Mouse (Mus musculus) cerebellum, adult 11-12 months (tissue): Measurements from ENCODE around the gene Pawr.

Source experiments
- DNase-seq: peaks from one replicate; pipeline ENCODE4 v3.0.0; 2022

The Pawr gene

DNA sequence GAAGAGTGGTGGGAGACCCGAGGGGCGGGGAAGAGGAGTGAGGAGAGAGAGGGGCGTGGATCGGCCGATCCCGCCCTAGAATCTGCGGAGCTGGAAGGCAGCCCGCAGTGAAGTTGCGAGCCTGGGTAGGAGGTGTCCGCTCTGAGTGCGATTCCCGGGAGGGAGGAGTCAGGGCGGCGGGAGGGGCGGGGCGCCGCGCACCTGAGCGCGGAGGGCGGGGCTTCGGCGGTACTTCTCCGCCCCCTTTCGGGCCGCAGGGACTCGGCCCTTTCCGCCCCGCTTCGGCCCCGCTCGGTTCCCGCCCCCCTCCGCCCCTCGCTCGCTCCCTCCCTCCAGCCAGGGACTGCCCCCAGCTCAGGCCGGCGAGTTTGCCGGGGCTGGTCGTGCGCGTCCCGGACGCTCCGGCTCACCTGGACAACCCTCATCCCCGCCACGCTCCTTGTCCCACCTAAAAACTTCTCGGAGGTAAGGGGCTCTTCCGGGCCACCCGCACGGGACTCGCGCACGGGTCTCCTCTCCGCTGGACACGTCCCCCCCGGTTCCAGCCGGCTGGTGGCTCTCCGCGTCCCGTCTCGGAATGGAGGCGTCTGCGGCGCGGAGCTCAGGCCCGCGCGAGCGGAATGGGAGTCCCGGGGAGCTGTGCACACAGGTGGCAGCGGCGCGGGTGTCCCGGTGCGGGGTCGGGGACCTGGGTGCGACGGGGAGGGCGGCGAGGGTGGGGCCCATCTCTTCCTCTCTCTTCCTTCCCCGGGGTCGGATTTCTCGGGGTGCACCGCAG is at the start of gene Pawr:
Pawr (plus strand) TSS at position 338 of the 778 bp plus-strand sequence.
- peak; percentile 41 for DNase-seq

DNA sequence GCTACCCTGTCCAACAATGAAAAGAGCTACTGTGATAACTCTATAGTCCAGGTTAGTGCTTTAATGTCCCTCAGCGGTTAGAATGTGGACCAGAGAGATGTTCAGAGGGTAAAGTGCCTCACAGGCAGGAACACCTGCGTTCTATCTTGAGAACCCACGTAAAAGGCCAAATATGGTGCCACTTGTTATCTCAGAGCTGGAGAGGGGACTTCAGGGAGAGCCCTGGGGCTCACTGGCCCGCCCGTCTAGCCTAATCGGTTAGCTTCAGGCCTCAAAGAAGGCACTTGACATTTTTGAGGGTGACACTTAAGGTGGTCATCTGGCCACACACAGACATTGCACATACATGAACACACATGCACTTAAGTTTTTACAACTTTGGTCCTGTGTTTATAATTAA is 49.6 kb upstream of the Pawr start:
- no peak for DNase-seq

DNA sequence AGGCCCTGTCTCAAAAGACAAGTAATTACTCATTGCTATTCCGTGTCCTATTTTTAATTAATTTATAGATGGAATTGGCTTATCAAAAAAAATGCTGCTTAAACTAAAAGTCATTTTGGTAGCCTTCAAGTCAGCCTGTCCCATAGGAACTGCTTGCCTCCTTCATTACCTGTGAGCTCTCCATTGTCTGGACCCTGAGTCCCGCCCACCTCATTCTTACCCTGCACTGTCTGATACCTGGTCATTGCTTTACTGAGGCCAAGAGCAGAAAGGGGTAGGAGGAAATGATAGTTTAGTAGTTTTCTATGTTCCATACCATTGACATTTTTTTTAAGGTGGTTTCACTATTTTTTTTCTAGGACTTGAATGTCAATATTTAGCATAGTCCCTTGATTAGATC is 48.5 kb upstream of the Pawr start:
- no peak for DNase-seq

DNA sequence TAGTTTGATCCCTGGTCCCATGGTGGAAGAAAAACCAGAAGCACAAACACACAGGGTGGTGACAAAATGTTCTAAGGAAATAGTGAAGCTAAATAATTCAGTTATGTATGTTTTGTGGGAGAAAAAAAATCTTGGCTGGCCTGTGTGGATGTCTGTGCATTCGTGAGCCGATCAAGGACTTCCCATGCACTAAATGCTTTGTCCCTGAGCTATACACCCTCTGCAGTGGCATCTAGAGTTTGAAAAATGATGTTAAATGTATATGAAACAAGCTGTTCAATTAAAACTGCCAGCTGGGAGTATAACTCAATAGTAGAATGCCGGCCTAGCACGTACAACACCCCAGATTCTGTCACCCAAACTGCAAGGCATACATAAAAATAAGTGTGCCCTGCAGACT is 48.1 kb upstream of the Pawr start:
- DNase-seq = no peak

DNA sequence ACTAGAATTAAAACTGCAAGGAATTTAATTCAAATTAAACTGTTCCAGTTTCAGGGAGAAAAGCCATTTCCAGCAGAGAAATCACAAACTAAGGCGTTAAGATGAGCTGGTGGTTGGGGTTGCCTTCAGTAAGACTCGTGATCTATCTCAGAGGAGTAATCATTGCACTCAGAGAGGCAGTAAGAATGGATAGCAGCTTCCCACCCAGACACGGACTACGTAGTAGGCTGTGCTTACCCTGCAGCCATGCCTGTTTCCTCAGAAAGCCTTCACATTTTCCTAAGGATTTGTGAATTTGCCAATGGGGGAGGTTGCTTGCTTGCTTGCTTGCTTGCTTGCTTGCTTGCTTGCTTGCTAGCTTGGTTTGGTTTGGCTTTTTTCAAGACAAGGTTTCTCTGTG is 47.5 kb upstream of the Pawr start:
- DNase-seq = no peak

DNA sequence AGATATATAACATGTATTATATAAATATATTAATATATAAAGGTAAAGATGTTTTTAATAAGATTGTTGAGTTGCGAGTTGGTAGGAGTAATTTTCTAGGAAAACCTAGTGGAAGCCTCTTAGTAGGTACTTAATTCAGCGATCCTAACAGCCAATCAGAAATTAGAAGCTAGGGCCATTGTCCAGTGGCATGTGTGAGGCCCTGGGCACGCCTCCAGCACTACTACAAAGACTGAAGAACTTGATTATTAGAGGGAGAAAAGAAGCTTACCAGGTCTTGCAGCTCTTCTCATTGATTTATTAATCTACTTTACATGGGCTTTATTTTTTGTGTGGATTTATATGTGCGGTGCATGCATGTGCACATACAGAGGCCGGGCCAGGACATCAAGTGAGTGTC is 46.9 kb upstream of the Pawr start:
- no peak for DNase-seq

DNA sequence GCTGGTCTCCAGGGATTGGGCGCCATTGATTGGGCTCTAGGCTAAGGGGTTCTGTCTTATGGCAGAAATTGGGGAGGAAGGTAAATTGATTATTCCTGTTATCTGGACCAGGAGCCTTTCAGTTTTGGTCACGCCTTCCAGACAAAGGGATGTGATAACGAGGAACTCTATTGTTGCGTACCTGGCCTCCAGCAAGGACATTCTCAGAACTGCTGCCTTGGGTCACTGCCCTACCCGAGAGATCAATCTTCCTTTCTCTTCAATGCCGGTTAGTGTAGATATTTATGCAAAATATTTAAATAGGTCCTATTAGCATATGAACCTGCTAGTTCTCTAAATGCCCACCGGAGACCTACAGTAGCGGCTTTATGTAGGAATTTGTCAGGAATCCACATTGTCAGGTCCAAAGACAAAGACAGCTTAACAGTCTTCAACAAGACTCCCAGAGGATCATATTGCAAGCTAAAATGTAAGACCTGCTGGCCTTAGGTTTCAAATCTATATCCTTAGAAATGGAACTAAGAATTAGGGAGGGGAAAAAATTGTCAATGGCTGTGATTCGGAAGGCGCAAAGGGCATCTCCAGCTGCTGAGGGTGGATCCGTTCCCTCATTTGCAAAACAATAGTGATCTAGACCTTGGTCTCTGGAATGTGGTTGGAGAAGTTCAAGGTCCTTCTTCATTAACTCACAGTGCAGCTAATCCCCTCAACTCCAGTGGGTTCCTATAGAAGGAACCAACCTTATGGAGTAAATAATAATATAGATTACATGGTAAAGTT is 45.1 kb upstream of the Pawr start:
- no peak for DNase-seq

DNA sequence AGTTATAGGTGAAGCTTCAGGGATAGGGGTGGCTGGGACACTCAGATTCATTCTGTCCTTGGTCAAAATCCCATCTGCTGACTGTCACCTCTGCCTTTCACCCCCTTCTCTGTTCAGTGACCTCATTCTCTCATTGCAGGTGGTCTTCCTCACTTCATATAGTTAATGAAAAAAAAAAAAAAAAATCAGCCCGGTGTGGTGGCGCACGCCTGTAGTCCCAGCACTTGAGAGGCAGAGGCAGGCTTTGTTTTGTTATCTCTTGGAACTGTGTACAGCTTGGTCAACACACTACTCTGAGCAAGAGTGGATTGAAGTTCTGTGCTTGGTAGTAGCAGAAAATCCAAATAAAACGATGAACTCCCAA is 44.5 kb upstream of the Pawr start:
- no peak for DNase-seq

DNA sequence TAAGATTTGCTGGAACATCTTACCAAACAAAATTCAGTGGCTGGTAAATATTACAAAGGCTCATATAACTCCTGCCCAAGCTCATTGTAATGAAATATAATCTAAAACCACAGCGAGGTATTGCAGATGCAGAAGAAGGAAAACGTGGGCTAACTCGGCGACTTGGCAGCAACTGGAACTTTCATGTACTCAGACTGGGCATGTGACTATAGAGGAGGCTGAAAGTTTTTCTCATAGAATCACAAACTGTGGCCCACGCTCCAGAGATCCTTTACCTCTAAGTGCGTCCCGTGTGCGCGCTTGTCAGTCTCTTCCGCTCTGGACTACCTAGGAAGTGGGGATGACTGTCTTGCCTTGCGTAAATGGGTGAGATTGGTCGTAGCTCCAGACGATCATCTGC is 41.9 kb upstream of the Pawr start:
- DNase-seq = no peak

DNA sequence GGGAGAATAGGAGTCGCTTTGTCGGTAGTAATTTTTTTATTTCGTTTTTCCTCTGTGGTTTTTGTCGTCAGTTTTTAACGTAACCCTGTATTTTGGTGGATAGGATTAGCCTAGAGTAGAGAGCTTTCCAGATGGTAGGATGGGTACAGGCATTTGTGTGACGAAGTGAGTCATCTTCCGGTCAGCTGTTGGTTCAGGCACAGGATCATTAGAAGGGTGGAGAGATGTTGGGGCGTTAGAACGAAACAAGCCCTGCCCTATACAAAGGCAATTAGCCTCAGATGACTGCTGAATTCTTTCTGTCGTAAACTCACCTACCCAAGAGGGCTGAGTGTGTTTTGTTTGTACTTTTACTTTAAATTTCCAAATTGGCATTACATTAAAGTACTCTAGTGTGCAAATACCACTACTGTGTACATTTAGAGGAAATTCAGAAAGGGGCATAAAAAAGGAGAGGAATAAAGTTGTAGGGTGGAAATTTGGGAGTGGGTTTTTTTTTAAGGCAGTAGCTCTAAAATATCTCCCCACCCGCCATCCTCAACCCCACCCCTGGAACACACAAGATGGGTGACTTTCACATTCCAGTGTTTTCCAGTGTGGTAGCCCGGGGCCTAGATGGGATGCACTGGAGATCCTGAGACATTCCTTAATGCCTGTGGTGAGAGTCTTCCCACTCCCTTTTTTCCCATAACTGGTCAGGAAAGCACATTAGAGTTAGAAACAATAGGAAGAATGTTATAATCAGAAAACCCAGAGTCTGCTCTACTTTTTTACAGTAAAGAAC is 40.0 kb upstream of the Pawr start:
- DNase-seq = no peak

DNA sequence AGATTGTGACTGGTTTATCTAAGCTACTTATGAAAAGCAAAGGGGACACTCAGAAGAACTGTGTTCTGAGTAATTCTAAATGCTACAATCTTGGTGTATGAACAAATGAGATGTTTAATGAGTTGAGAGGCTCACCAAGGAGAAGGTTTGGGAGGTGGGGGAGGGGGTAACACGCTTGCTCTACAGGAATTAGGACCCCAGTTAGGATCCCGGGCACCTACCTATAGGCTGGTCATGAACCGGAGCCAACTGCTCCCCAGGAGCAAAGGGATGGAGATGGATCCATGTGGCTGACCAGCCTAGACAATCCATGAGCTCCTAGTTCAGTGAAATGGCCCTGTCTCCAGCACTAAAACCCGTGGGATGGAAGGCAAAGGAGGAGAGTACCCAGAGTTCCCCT is 39.3 kb upstream of the Pawr start:
- DNase-seq = no peak

DNA sequence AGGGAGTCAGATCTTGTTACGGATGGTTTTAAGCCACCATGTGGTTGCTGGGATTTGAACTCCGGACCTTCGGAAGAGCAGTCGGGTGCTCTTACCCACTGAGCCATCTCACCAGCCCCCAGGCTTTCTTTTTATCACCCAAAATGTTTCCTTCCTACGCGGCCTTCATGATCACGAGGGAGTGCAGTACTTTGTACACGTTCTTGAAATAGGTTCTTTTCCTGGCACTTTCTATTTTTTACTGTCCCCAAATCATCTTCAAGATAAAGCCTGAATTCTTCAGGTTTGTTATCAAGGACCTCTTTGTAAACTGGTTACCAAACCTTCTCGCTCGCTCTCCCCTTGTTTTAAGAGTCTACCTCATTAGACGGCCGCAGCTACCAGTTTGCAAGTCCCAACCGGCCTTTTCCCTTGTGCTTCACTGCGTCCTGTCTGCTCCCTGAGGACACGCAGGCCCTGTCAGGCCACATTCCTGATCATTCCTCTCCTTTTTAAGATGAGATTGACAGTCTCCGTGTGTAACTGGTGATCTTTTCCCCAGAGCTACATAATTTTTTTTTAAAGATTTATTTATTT is 38.2 kb upstream of the Pawr start:
- DNase-seq = no peak

DNA sequence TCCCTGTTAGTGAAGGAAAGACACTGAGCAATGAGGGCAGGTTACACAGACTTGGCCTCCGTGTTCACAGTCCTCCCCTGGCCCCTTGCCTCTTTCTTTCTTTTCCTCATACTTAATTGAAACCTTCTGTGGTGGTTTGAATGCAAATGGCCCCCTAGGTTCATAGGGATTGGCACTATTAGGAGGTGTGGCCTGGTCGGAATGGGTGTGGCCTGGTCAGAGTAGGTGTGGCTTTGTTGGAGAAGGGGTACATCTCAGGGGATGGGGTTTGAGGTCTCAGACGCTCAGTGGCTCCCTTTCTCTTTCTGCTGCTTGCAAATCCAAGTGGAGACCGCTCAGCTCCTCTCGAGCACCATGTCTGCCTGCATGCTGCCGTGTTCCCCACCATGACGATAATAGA is 37.2 kb upstream of the Pawr start:
- no peak for DNase-seq

DNA sequence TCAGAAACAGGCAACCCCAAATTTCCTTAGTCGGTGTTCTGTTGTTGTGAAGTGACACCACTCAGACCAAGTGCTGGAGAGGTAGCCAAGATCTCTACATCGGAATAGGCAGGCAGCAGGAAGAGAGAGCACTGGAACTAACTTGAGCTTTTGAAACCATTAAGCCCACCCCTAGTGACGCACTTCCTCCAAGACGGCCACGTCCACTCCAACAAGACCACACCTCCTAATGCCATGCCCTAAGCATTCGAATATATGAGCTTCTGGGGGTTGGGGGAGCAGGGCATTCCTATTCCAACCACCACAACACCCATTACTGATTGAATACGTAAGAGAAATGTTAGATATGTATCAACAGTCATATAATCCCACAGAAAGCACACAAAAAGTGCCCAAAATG is 35.5 kb upstream of the Pawr start:
- no peak for DNase-seq

DNA sequence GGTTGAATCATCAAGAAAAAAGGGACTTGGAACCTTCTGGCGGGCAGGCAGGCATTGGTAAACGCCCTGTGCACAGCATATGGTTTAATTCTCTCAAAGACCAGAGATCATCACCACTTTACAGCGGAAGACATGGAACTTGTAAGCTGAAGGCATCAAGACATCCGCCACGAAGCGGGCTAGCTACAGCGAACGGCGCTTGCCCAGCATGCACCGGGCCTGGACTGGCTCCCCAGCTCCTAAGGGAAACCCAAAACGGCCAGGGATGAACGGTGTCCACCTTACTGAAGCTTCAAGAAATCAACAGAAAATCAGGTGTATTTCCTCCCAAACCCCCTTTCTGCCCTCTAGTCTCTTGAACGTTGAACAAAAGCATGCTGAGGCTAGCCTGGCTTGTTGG is 33.7 kb upstream of the Pawr start:
- DNase-seq = no peak

DNA sequence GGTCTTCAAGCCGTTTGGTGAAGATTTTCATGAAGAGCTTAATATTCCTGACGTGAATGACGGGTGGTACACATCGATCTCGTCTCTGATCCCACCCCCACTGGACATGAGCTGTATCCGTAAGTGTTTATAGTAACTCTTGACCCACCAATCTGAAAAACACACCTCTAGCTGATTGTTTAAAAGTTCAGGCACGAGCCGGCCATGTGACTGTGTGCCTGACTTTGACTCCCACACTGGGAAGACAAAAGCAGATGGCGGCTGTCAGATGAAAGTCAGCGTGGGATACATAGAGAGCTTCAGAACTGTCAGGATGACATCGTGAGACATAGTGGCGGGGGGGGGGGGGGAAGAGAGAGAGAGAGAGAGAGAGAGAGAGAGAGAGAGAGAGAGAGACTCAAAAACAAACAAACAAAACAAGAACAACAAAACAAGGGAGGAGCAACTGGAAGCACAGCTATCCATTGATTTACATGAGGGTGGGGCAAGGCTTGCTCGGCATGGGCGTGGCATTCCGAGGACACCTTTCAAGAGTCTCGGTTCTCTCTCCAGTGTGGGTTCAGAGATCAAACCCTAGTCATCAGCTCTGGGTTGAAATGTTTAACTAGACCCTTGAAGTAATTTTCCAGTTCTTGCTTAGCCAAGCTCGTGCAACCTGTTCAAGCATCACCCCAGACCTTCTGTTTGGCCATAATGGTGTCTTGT is 32.9 kb upstream of the Pawr start:
- DNase-seq = no peak

DNA sequence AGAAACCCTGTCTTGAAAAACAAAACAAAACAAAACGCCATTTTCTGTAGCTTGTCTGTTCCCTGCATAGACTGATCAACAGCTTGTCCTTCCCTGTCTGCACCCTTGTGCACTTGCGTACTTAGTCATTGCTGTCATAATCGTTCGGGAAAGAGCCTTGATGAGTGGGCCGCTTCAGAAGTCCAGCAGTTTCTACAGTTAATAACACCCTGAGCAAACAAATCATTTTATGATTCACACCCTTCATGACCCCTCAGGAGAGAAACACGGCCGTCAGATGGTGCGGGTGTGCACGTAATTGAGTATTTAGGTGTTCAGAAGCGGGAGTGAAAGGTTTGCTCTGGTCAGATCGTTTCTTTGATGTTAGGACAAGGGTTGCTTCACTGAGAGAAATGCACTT is 32.1 kb upstream of the Pawr start:
- DNase-seq = no peak

DNA sequence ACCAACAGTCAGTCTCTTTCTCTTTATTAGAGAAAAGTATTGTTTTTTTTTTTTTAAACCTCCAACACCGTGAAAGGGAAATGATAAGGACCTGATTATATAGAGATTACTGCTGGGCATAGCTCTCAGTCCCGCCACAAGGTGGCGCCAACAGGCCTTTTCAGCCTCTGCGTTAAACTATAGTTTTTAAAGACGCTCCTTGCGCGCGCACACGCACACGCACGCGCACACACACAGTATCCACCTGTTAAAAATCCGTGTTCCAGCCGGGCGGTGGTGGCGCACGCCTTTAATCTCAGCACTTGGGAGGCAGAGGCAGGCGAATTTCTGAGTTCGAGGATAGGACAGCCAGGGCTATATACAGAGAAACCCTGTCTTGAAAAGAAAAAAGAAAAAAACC is 31.1 kb upstream of the Pawr start:
- peak; percentile 63 for DNase-seq

DNA sequence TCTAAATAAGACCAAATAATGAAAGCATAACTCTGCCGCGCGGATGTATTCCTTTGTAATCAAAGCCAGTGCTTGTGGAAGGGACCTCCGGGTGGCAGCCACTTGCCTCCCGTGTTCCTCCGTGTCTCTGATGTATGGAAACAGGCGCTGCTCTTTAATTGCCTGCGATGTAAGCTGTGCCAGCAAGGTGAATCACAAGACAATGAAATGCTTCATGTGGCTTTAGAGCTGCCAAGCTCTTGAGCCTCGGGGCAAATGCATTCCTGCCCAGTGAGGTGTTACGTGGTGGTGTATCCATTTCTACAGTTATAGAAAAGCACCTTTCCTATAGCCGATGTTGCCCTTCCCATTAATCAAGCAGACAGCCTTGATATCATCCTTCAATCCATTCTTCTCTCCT is 24.1 kb upstream of the Pawr start:
- no peak for DNase-seq

DNA sequence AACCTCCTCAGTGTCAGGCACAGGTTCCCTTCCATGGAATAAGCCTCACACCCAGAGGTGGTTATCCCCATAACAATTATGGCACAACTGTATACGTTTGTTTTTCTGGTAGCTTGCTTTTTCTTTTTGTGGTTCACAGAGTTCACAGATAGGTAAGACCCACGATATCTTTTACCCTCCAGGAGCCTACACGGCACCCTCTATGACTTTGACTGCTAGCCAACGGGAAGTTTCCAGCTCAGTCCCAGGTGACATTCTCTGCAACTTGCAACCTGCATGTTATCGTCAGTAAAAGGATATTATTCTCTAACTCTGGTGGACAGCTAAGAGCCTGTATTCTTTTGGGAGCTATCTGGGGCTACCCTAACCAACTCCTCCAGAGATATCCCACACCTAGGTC is 21.7 kb upstream of the Pawr start:
- no peak for DNase-seq

DNA sequence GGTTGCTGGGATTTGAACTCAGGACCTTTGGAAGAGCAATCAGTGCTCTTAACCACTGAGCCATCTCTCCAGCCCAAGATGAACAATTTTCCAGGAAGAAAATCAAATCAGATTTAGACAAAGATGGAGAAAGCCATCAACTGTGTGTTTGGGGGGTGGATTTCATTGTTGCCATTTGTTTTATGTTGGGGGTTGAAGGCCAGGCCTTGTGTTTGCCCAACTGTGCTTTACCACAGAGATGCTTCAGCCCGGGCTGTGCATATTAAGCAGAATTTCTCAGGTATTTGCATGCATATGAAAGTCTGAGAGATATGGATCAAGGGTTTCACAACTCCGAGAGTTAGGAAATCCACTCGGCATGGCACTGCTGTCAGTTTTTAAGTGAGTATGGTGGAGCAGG is 20.5 kb upstream of the Pawr start:
- DNase-seq = no peak

DNA sequence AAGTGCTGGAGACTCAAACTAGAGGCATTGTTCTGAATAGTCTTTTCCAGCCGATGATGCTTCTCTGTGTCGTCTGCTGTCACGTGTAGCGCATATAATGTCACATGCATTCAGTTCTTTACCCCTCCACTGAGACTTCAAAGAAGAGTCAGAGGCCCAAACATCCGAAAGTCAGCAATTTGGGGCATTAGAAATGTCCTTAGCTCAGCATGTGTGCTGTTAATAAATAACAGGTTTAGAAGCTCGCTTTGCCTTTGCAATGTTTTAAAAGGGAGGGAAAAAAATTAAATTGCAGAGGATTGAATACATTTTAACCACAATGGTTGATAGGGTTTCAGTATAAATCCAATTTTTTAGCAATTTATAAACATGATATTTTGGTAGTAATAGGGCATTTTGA is 18.1 kb upstream of the Pawr start:
- DNase-seq = no peak

DNA sequence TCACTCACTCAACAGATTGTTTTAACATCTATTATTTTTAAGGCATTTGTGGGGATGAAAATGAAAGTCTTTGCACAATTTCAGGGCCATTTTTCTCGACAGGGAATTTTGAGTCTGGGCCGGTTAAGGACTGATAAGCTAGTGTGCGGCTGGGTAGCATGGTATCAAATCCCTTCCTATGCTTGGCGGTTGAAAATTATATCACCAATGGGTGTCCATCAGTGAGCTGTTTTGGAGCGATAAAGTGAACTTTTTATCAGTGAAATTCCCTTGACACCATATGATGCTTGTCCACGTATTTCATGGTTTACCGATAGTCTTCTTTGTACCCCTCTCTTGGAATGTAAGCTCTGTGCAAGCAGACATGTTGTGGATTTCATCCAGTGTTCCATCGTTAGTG is 17.5 kb upstream of the Pawr start:
- DNase-seq = no peak
